Mouse (Mus musculus): ENCODE measurements around the gene Mpped2. TPM values are rescaled to one million over a fixed set of nuclear protein-coding genes. Genes with fewer than 3 reads are reported as not detected.

Mpped2 gene
- total and polyA plus RNA-seq, 3 experiments = not detected

- Histone ChIP-seq H3K36me3 (replicated peaks in 1 of 2; ENCODE audit: control insufficient read depth in 1 of 2, insufficient read depth in 1 of 2, low read length in 1 of 2) (no peaks in the 10 kb centered on the region), H3K4me2 (ENCODE audit: insufficient read depth, low read depth, poor library complexity, severe bottlenecking) (no peak overlapping the region), H3K27me3 (replicated peaks) (no peaks in the 10 kb centered on the region), H3K79me2 (replicated peaks; ENCODE audit: control insufficient read depth, extremely low read depth, insufficient read depth, poor library complexity, severe bottlenecking) (no peaks in the 10 kb centered on the region), H3K4me1 (ENCODE audit: control insufficient read depth in 1 of 2, insufficient read depth in 2 of 2) (no peaks in the 10 kb centered on the region), H3K4me3 (replicated peaks in 1 of 3; ENCODE audit: low read depth in 2 of 3, low read length in 2 of 3, poor library complexity in 1 of 3) (no peak overlapping the region), H3K9me3 (replicated peaks; ENCODE audit: low read length) (peaks cover 76% of the 10 kb centered on the region), H3K9ac (ENCODE audit: insufficient read depth, low read depth) (no peak overlapping the region), H3K27ac (ENCODE audit: insufficient read depth, low read depth) (no peak overlapping the region)
- no peak for DNase-seq (ENCODE audit: extremely low read depth)
- in situ Hi-C loops (cut with MboI; ENCODE audit: low pct_ligation_motif_present, low pct_unique_long_range_greater_than_20kb, low sequenced_read_pairs) (no loop called here), dilution Hi-C loops (cut with MboI; ENCODE audit: extremely low pct_ligation_motif_present, extremely low pct_unique_long_range_greater_than_20kb, low sequenced_read_pairs) (no loop called here)
- TF ChIP-seq MEF2A (IDR thresholded peaks at IDR 0.05; ENCODE audit: borderline replicate concordance, low read depth, low read length) (no peak), NELFE (IDR thresholded peaks at IDR 0.05; ENCODE audit: low read depth, low read length) (no peak), MAX (IDR thresholded peaks at IDR 0.05; ENCODE audit: low read length) (no peak), CHD2 (IDR thresholded peaks at IDR 0.05; ENCODE audit: low read length) (no peak), RCOR1 (conservative IDR thresholded peaks at IDR 0.05; ENCODE audit: low read depth, low read length) (no peak), KAT2A (IDR thresholded peaks at IDR 0.05; ENCODE audit: insufficient replicate concordance, low read length) (no peak), ETS1 (conservative IDR thresholded peaks at IDR 0.05; ENCODE audit: low read depth, low read length) (no peak), IRF4 (IDR thresholded peaks at IDR 0.05; ENCODE audit: low read depth, low read length) (no peak), USF1 (IDR thresholded peaks at IDR 0.05; ENCODE audit: low read depth, low read length) (no peak), SMC3 (IDR thresholded peaks at IDR 0.05; ENCODE audit: low read depth, low read length) (no peak), EP300 (IDR thresholded peaks at IDR 0.05; ENCODE audit: low read length) (no peak), NRF1 (IDR thresholded peaks at IDR 0.05; ENCODE audit: low read depth, low read length) (no peak), MAFK (IDR thresholded peaks at IDR 0.05; ENCODE audit: insufficient replicate concordance, low read length) (no peak), GABPA (IDR thresholded peaks at IDR 0.05; ENCODE audit: insufficient replicate concordance, low read depth, low read length) (no peak)
Measured at GRCm38 (mm10) chr2:106863050-106863653, 170.1 kb downstream of the Mpped2 start.

- Histone ChIP-seq H3K9ac (ENCODE audit: insufficient read depth, low read depth) (no peak overlapping the region), H3K27ac (ENCODE audit: insufficient read depth, low read depth) (no peak overlapping the region), H3K4me1 (ENCODE audit: control insufficient read depth in 1 of 2, insufficient read depth in 2 of 2) (no peaks in the 10 kb centered on the region), H3K79me2 (replicated peaks; ENCODE audit: control insufficient read depth, extremely low read depth, insufficient read depth, poor library complexity, severe bottlenecking) (no peaks in the 10 kb centered on the region), H3K9me3 (replicated peaks; ENCODE audit: low read length) (peaks cover 73% of the 10 kb centered on the region), H3K36me3 (replicated peaks in 1 of 2; ENCODE audit: control insufficient read depth in 1 of 2, insufficient read depth in 1 of 2, low read length in 1 of 2) (no peaks in the 10 kb centered on the region), H3K4me3 (replicated peaks in 1 of 3; ENCODE audit: low read depth in 2 of 3, low read length in 2 of 3, poor library complexity in 1 of 3) (no peak overlapping the region), H3K4me2 (ENCODE audit: insufficient read depth, low read depth, poor library complexity, severe bottlenecking) (no peak overlapping the region), H3K27me3 (replicated peaks) (no peaks in the 10 kb centered on the region)
- no peak for DNase-seq (ENCODE audit: extremely low read depth)
- no peak for TF ChIP-seq EP300 (IDR thresholded peaks at IDR 0.05; ENCODE audit: low read length)
- TF ChIP-seq ELF1 (IDR thresholded peaks at IDR 0.05; ENCODE audit: low read depth, low read length) = no peak
- TF ChIP-seq MAX (IDR thresholded peaks at IDR 0.05; ENCODE audit: low read length) = no peak
- TF ChIP-seq ETS1 (conservative IDR thresholded peaks at IDR 0.05; ENCODE audit: low read depth, low read length) = no peak
- no peak for TF ChIP-seq USF2 (conservative IDR thresholded peaks at IDR 0.05; ENCODE audit: low read depth, low read length)
- TF ChIP-seq JUN (IDR thresholded peaks at IDR 0.05; ENCODE audit: insufficient read depth, low read depth, low read length) = no peak
- in situ Hi-C loops (cut with MboI; ENCODE audit: low pct_ligation_motif_present, low pct_unique_long_range_greater_than_20kb, low sequenced_read_pairs) = no loop called here
- dilution Hi-C loops (cut with MboI; ENCODE audit: extremely low pct_ligation_motif_present, extremely low pct_unique_long_range_greater_than_20kb, low sequenced_read_pairs) = no loop called here
Measured at GRCm38 (mm10) chr2:106865148-106865786, 172.2 kb downstream of the Mpped2 start.

Measured in CH12.LX (cell line).